Mouse (Mus musculus): ENCODE data around the gene Coq3. TPM values are rescaled to one million over a fixed set of nuclear protein-coding genes. Genes with fewer than 3 reads are reported as not detected.

The Coq3 gene
- polyA plus RNA-seq, 1 experiment from 2014 or later: 16.3 TPM

GRCm38 (mm10) chr4:21931772-21932630 lies 52.5 kb downstream of the Coq3 start:
- peaks cover 7% of the 10 kb centered on the region for H3K36me3 ChIP-seq
- H3K4me3 ChIP-seq: peak overlapping the region; percentile 77
- 16% methylated on average over 23 of the region's 23 CpGs for WGBS
- H3K4me2 ChIP-seq: peak overlapping the region; percentile 85
- H3K9me3 ChIP-seq: no peaks in the 10 kb centered on the region
- peaks cover 8% of the 10 kb centered on the region; the same call in 1 of the 2 replicates for H3K4me1 ChIP-seq
- peak overlapping the region; percentile 52; the same call in 1 of the 2 replicates for H3K27ac ChIP-seq (replicated peaks)
- H3K27me3 ChIP-seq (replicated peaks): peaks cover 19% of the 10 kb centered on the region
- H3K9ac ChIP-seq: peak overlapping the region; percentile 92
- no peak for ATAC-seq (ENCODE audit: extremely low read depth, insufficient number of reproducible peaks, low FRiP score, low TSS enrichment)

GRCm38 (mm10) chr4:21935378-21935777 lies 55.9 kb downstream of the Coq3 start:
- Histone ChIP-seq H3K27me3 (replicated peaks) (peaks cover 9% of the 10 kb centered on the region; the same call in 1 of the 2 replicates), H3K4me1 (peaks cover 8% of the 10 kb centered on the region; the same call in 1 of the 2 replicates), H3K4me2 (no peak overlapping the region), H3K9ac (no peak overlapping the region), H3K9me3 (no peaks in the 10 kb centered on the region), H3K4me3 (no peak overlapping the region), H3K36me3 (peaks cover 10% of the 10 kb centered on the region), H3K27ac (replicated peaks) (no peak overlapping the region)
- 88% methylated on average over 2 of the region's 2 CpGs for WGBS
- ATAC-seq (ENCODE audit: extremely low read depth, insufficient number of reproducible peaks, low FRiP score, low TSS enrichment): no peak; the same call in 1 of the 2 replicates

DNA sequence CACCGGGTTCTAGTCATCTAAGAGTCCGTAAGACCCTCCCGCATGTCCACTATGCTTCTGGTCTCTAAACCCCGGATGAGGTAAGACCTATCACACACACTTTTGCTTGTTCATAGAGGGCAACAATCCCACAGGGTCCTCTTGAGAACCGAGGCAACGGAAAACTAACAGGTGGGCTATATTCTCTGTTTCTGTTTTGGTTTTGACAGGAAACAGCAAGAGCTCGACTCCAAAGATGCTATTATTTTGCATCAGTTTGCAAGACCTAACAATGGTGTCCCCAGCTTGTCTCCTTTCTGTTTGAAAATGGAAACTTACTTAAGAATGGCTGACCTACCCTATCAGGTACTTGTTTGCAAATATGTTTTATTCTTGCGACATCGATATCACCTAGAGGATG lies 57.0 kb downstream of the Coq3 start:
- peaks cover 10% of the 10 kb centered on the region for H3K36me3 ChIP-seq
- ATAC-seq (ENCODE audit: extremely low read depth, insufficient number of reproducible peaks, low FRiP score, low TSS enrichment): no peak
- no peak overlapping the region for H3K27ac ChIP-seq (replicated peaks)
- H3K9me3 ChIP-seq: no peaks in the 10 kb centered on the region
- no peak overlapping the region for H3K4me2 ChIP-seq
- H3K9ac ChIP-seq: no peak overlapping the region
- H3K4me3 ChIP-seq: no peak overlapping the region
- peaks cover 5% of the 10 kb centered on the region; the same call in 1 of the 2 replicates for H3K4me1 ChIP-seq
- H3K27me3 ChIP-seq (replicated peaks): 0 out of 2 replicates have a peak, but pooled peaks cover 5% of the 10 kb centered on the region
- WGBS: 84% methylated on average over 9 of the region's 9 CpGs

DNA sequence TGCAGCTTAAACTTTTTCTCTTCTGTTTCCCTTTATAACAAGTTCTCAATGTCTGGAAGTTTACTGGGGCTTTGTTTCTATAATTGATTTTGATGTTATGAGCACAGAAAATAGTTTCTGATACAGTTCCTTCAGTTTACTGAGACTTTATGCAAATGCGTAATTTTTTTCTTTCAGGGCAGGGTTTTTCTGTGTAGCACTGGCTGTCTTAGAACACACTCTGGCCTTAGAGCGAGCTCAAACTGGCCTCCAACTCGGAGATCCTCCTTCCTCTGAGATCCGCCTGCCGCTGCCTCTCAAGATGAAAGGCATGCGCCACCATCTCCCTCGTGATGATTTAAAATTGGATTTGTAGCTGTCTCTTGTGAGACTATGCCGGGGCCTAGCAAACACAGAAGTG lies 58.4 kb downstream of the Coq3 start:
- Histone ChIP-seq H3K9ac (no peak overlapping the region), H3K4me1 (no peaks in the 10 kb centered on the region), H3K27ac (replicated peaks) (no peak overlapping the region), H3K36me3 (peaks cover 10% of the 10 kb centered on the region), H3K9me3 (no peaks in the 10 kb centered on the region), H3K4me2 (no peak overlapping the region), H3K27me3 (replicated peaks) (no peaks in the 10 kb centered on the region), H3K4me3 (no peak overlapping the region)
- no peak for ATAC-seq (ENCODE audit: extremely low read depth, insufficient number of reproducible peaks, low FRiP score, low TSS enrichment)
- 71% methylated on average over 8 of the region's 8 CpGs for WGBS

DNA sequence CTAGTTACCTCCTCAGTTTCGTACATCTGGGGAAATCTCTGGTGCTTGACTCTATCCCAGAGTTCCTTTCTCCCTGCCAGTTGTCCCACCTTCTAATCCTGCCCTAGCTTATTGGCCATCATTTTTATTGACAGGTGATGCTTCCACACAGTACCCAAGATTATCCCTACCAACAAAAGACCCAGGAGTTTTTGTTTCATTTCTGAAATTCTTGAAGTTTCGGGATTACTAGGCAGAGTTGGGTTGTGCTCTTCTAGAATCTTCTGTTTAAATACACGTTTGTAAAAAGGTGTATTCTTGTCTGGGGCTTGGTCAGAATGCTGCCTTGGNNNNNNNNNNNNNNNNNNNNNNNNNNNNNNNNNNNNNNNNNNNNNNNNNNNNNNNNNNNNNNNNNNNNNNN lies 65.2 kb downstream of the Coq3 start:
- no peaks in the 10 kb centered on the region for H3K9me3 ChIP-seq
- no peak overlapping the region for H3K27ac ChIP-seq (replicated peaks)
- H3K4me1 ChIP-seq: no peaks in the 10 kb centered on the region
- H3K4me2 ChIP-seq: no peak overlapping the region
- WGBS: 76% methylated on average over 3 of the region's 3 CpGs
- ATAC-seq (ENCODE audit: extremely low read depth, insufficient number of reproducible peaks, low FRiP score, low TSS enrichment): no peak
- H3K4me3 ChIP-seq: no peak overlapping the region
- H3K27me3 ChIP-seq (replicated peaks): no peaks in the 10 kb centered on the region
- no peaks in the 10 kb centered on the region for H3K36me3 ChIP-seq
- no peak overlapping the region for H3K9ac ChIP-seq

GRCm38 (mm10) chr4:21951444-21951843 lies 72.0 kb downstream of the Coq3 start:
- Histone ChIP-seq H3K36me3 (no peaks in the 10 kb centered on the region), H3K27me3 (replicated peaks) (no peaks in the 10 kb centered on the region), H3K4me2 (no peak overlapping the region), H3K9ac (no peak overlapping the region), H3K4me1 (0 out of 2 replicates have a peak, but pooled peaks cover 8% of the 10 kb centered on the region), H3K27ac (replicated peaks) (no peak overlapping the region), H3K4me3 (no peak overlapping the region), H3K9me3 (no peaks in the 10 kb centered on the region)
- 34% methylated on average over 6 of the region's 6 CpGs for WGBS
- ATAC-seq (ENCODE audit: extremely low read depth, insufficient number of reproducible peaks, low FRiP score, low TSS enrichment): no peak

DNA sequence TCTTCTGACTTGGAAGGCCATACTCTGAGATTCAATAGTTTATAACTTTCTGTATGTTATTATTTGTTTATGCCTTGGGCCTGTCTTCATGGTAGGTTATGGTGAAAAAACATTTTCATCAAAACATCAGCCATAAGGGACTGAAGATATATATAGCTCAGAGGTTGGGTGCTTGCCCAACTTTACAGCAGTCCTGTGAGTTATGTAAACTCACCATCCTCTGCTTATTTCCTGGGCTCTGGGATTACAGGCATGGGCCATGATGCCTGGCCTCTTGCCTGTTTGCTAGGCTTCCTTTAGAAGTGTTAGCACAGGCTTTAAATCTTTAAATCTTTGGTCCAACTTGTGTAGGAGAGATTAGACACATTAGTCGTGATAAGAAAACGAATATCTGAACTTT lies 72.8 kb downstream of the Coq3 start:
- Histone ChIP-seq H3K27ac (replicated peaks) (no peak overlapping the region), H3K27me3 (replicated peaks) (no peaks in the 10 kb centered on the region), H3K4me1 (0 out of 2 replicates have a peak, but pooled peaks cover 8% of the 10 kb centered on the region), H3K4me3 (no peak overlapping the region), H3K36me3 (no peaks in the 10 kb centered on the region), H3K4me2 (no peak overlapping the region), H3K9me3 (no peaks in the 10 kb centered on the region), H3K9ac (no peak overlapping the region)
- 37% methylated on average over 2 of the region's 2 CpGs for WGBS
- ATAC-seq (ENCODE audit: extremely low read depth, insufficient number of reproducible peaks, low FRiP score, low TSS enrichment): no peak

DNA sequence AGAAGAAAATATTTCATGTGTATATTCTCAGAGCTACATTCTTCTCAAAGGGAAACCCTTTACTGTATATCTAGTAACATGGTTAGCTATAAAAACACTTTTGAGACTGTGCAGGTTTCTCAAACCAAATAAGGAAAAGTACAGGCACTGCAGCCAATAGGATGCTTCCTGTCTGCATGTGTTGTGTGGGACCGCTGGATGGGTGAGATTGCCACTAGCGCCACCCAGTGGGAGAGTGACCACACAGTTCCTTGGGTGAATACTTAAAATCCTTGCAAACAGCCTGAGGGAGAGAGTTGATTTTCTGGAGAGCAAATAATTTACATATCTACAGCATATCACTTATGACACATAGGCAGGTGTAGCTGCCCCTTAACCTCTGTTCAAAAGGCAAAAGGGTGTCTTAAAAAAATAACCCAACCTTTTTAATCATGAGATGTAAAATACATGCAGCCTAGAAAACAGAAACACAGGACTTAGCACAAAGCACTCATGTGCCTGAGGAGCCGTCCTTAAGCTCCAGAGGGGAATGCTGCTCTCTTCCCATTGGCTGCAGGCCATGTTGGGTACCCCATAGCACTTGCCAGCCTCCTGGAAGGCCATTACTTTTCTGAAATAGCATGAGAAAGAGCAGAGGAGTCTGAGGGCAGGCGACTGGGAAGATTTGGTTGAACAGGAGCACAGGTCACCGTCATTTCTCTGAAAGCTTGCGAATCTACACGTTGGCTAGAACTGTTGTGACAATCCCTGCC lies 78.3 kb downstream of the Coq3 start:
- H3K36me3 ChIP-seq: no peaks in the 10 kb centered on the region
- H3K9me3 ChIP-seq: no peaks in the 10 kb centered on the region
- no peak overlapping the region for H3K4me3 ChIP-seq
- no peak overlapping the region for H3K27ac ChIP-seq (replicated peaks)
- H3K27me3 ChIP-seq (replicated peaks): no peaks in the 10 kb centered on the region
- H3K4me2 ChIP-seq: no peak overlapping the region
- no peak overlapping the region for H3K9ac ChIP-seq
- WGBS: 57% methylated on average over 7 of the region's 7 CpGs
- no peak for ATAC-seq (ENCODE audit: extremely low read depth, insufficient number of reproducible peaks, low FRiP score, low TSS enrichment)
- H3K4me1 ChIP-seq: 0 out of 2 replicates have a peak, but pooled peaks cover 3% of the 10 kb centered on the region

Other genes with a start within 250 kb of the Coq3 start
- not detected in 2 replicates for gene Prdm13, start 193.7 kb upstream of the Coq3 start, polyA plus RNA-seq (2015; fragmentation: Nextera tagmentation; extraction: Ambion mirVana)
- gene Ccnc, start 152.0 kb upstream of the Coq3 start, polyA plus RNA-seq (2015; fragmentation: Nextera tagmentation; extraction: Ambion mirVana): 25.7 and 26.7 TPM in 2 replicates
- 6.6 and 6.9 TPM in 2 replicates for gene Usp45, start 112.5 kb upstream of the Coq3 start, polyA plus RNA-seq (2015; fragmentation: Nextera tagmentation; extraction: Ambion mirVana)
- gene Tstd3, start 112.5 kb upstream of the Coq3 start, polyA plus RNA-seq (2015; fragmentation: Nextera tagmentation; extraction: Ambion mirVana): 15.2 and 18.7 TPM in 2 replicates
- 69.3 and 71.7 TPM in 2 replicates for gene Pnisr, start 32.1 kb upstream of the Coq3 start, polyA plus RNA-seq (2015; fragmentation: Nextera tagmentation; extraction: Ambion mirVana)
- 2.6 and 2.8 TPM in 2 replicates for gene Faxc, start 51.7 kb downstream of the Coq3 start, polyA plus RNA-seq (2015; fragmentation: Nextera tagmentation; extraction: Ambion mirVana)